In genomic region chr2:97232966-97233365, GRCm38 (mm10) we compare ENCODE assay signal across 10 mouse cellular contexts.
DNase-seq lines count a peak whose midpoint lies in the region; ATAC-seq and TF ChIP-seq lines count a peak whose summit lies in the region.
"Had no signal": no experiment of that assay in that cellular context is flagged by ENCODE, and none has a peak within 500 bp of the region (broad histone marks: within the 10 kb centered on the region; RNA-seq: fewer than 3 reads in every experiment).

No protein-coding gene starts in this region.

- no peak overlapping the region for H3K4me2 ChIP-seq in limb, embryonic 14.5 days (replicated peaks; ENCODE audit: low read depth, low read length, severe bottlenecking)
- H3K4me2 ChIP-seq in heart, embryonic 16.5 days (ENCODE audit: low read depth, low read length): peak overlapping the region; percentile 34
- H3K4me2 ChIP-seq: limb, embryonic 12.5 days had no signal

- no peak for ATAC-seq in limb, embryonic 14.5 days (ENCODE audit: low FRiP score, low read depth)
- peak; percentile 92 for ATAC-seq in heart, embryonic 16.5 days (replicated peaks; ENCODE audit: extremely low read depth, insufficient read depth, low FRiP score)

- no peak overlapping the region for H3K4me3 ChIP-seq in limb, embryonic 14.5 days (replicated peaks; ENCODE audit: low read length)
- H3K4me3 ChIP-seq in limb, embryonic 10.5 days: no peak overlapping the region
- no peak overlapping the region for H3K4me3 ChIP-seq in heart, embryonic 16.5 days (ENCODE audit: low read length)
- H3K4me3 ChIP-seq: limb, embryonic 12.5 days had no signal

- no peaks in the 10 kb centered on the region for H3K36me3 ChIP-seq in limb, embryonic 14.5 days (ENCODE audit: control insufficient read depth, insufficient read depth, low read length)
- no peaks in the 10 kb centered on the region for H3K36me3 ChIP-seq in limb, embryonic 10.5 days
- H3K36me3 ChIP-seq in heart, embryonic 16.5 days (ENCODE audit: control insufficient read depth, insufficient read depth): 0 out of 2 replicates have a peak, but pooled peaks cover 4% of the 10 kb centered on the region
- H3K36me3 ChIP-seq: limb, embryonic 12.5 days had no signal

- no peak overlapping the region for H3K9ac ChIP-seq in limb, embryonic 14.5 days (ENCODE audit: low read depth, low read length, severe bottlenecking)
- no peak overlapping the region for H3K9ac ChIP-seq in heart, embryonic 16.5 days (ENCODE audit: low read length)
- H3K9ac ChIP-seq: limb, embryonic 12.5 days had no signal

- H3K27me3 ChIP-seq in limb, embryonic 14.5 days (ENCODE audit: control insufficient read depth, insufficient read depth, low read length): no peaks in the 10 kb centered on the region
- H3K27me3 ChIP-seq in limb, embryonic 10.5 days (ENCODE audit: low read depth, poor library complexity, severe bottlenecking): no peaks in the 10 kb centered on the region
- H3K27me3 ChIP-seq in heart, embryonic 16.5 days (ENCODE audit: control insufficient read depth, insufficient read depth, low read length): no peaks in the 10 kb centered on the region
- H3K27me3 ChIP-seq: limb, embryonic 12.5 days had no signal

- TF ChIP-seq POLR2A in limb, embryonic 14.5 days (IDR thresholded peaks at IDR 0.05; ENCODE audit: borderline replicate concordance, extremely low read depth, insufficient read depth, insufficient read length): no peak

- H3K9me3 ChIP-seq in limb, embryonic 14.5 days (ENCODE audit: control insufficient read depth, low read length): no peaks in the 10 kb centered on the region
- no peaks in the 10 kb centered on the region for H3K9me3 ChIP-seq in limb, embryonic 10.5 days (replicated peaks)
- peaks cover 5% of the 10 kb centered on the region; the same call in 1 of the 2 replicates for H3K9me3 ChIP-seq in heart, embryonic 16.5 days (replicated peaks; ENCODE audit: control insufficient read depth, low read length)
- H3K9me3 ChIP-seq: limb, embryonic 12.5 days had no signal

- no peak overlapping the region for H3K27ac ChIP-seq in limb, embryonic 14.5 days (replicated peaks; ENCODE audit: low read depth, low read length)
- H3K27ac ChIP-seq in limb, embryonic 10.5 days: no peak overlapping the region
- H3K27ac ChIP-seq in heart, embryonic 16.5 days (ENCODE audit: low read length): peak overlapping the region; percentile 80
- H3K27ac ChIP-seq: limb, embryonic 12.5 days had no signal

- peak; percentile 4 for DNase-seq in adrenal gland, postnatal 14 days
- DNase-seq in adrenal gland, adult 8-10 months: no peak
- DNase-seq in limb, embryonic 14.5 days (ENCODE audit: low spot score): peak; percentile 5
- DNase-seq in limb, embryonic 10.5 days (ENCODE audit: low spot score): no peak
- DNase-seq in right cerebral cortex, postnatal 4 days: peak; percentile 14
- no peak for DNase-seq in embryo, embryonic 10 days (ENCODE audit: low spot score)
- DNase-seq in spleen, postnatal 4 days (ENCODE audit: low spot score in 2 of 2): no peak
- DNase-seq: kidney, adult 18-20 months had no signal

- 80% methylated on average over 3 of the region's 3 CpGs for WGBS in limb, embryonic 14.5 days
- 94% methylated on average over 3 of the region's 3 CpGs for WGBS in limb, embryonic 10.5 days
- WGBS in heart, embryonic 16.5 days: 36% methylated on average over 3 of the region's 3 CpGs

- no peaks in the 10 kb centered on the region for H3K4me1 ChIP-seq in limb, embryonic 14.5 days (ENCODE audit: control insufficient read depth, insufficient read depth, low read length)
- H3K4me1 ChIP-seq in limb, embryonic 10.5 days: no peaks in the 10 kb centered on the region
- H3K4me1 ChIP-seq in heart, embryonic 16.5 days (ENCODE audit: control insufficient read depth, insufficient read depth, low read length): 0 out of 2 replicates have a peak, but pooled peaks cover 2% of the 10 kb centered on the region
- H3K4me1 ChIP-seq: limb, embryonic 12.5 days had no signal

Comparison
In these comparisons a context has a peak if more than half of its experiments do, and no peak if none do; other contexts are left out.
1. DNase-seq: peak in adrenal gland, postnatal 14 days (single experiment), limb, embryonic 14.5 days (single experiment) and right cerebral cortex, postnatal 4 days (single experiment); none in adrenal gland, adult 8-10 months (single experiment), limb, embryonic 10.5 days (single experiment), embryo, embryonic 10 days (single experiment) and spleen, postnatal 4 days (0 of 2).